Mouse (Mus musculus) left cerebral cortex, postnatal 4 days (tissue): ENCODE measurements at regions not wholly inside any gene's neighbourhood (a gene's known extent, or its start where the extent isn't known, plus 50 kb on each side); places are given as distances from the start of the nearest gene placed in this dataset.

Source experiments
- DNase-seq: peaks from one replicate; pipeline ENCODE4 v3.0.0-alpha.2; 2022
- intact Hi-C: fragments of 180-260 bp; cut with DNase I; formaldehyde crosslinking; loops from one replicate; pipeline ENCODE4 v1.15.1; 2025

DNA sequence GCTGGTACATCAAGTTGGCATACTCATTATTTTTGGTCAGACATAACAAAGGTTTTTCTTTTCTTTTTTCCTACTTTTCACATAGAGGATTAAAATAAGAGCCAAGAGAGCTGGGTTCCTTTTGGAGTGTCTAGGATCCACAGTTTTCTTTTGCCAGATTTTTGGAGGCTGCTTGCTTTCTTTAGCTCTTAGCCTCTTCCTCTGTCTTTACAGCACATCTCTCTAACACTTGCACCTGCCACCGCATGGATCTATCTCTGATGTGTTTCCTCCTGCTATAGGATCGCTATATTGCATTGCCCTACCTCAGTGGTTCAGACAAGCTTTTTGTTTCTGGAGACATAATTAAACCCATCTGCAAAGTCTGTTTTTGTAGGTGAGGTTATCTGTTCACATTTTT, 339.9 kb downstream of the Rpl10l start:
- DNase-seq, result no peak
- intact Hi-C loops, result no loop called here

DNA sequence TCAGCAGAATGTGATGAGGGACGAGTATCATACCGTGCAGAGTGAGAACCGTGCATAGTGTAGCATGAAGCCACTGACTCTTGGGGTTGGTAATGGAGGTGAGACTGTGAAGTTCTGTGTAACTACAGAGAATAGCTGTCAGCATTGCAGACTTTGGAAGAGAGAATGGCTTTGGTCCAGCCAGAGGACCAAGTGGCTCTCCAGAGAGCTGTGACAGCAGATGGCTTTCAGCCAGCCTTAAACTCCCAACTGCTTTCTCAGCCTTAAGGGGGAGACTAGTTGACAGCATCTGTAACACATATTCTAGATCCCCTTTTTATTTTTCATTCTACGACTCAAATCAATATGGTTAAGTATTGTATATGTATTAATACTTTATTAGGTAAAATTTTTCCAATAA, 342.0 kb downstream of the Rpl10l start:
- peak; percentile 59 for DNase-seq

DNA sequence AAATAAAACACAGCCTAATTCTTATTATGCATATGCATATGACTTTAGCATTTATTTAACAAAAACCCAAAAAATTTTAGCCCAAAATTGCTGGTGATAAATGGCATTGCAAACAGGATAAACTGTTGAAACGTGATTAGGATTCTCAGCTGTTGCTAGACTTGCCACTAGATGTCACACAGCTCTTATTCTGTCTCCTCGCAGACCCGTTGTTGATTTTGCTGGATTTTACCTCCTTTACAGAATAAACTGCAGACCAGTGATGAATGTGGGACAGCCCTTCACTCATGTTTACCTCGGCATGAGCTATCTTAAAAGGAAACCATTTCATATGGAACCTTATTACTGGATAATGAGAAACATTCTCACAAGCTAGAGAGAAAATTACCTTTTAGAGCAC, 352.4 kb downstream of the Rpl10l start:
- intact Hi-C loops, result loop anchor here (5.0 kb wide), 1 partner anchor 1290 kb away; the partner anchor contains the start of gene Mdga2
- DNase-seq, result no peak

More for the DNA sequence above, 342.0 kb downstream of the Rpl10l start:
- intact Hi-C loops, result no loop called here

DNA sequence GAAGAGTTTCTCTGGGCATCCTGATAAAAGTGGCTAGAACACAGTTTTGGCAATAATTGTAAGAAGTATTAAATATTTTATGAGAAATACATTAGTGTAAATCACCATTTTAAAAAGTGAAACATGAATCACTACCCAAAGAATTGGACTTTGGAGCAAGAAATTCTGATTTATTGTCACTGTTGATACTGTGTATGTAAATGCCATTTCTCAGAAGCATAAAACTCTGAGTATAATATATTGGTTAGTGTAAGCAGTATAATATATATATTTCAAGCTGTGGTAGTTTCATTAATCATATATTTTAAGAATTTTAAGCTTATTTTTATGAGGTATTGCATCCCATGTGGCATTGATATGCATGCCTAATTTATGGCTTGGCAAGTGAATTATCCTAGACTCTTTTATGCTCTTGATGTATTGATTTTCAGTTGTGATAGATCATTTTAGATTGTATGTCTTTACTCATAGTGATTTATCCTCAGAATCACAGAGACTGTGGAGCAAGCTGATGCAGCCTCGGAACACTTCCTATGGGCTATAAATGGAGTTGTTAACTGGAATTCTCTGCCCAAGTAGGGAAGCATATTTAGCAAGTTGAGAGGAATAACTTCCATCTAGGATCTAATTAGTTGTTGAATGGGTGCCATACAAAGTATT, 354.4 kb downstream of the Rpl10l start:
- DNase-seq, result no peak
- intact Hi-C loops, result loop anchor here (5.0 kb wide), 2 partner anchors 528 to 1292 kb away; partner anchors contain the start of gene Mdga2
